Mouse (Mus musculus): ENCODE results near the gene Avl9.

The Avl9 gene

DNA sequence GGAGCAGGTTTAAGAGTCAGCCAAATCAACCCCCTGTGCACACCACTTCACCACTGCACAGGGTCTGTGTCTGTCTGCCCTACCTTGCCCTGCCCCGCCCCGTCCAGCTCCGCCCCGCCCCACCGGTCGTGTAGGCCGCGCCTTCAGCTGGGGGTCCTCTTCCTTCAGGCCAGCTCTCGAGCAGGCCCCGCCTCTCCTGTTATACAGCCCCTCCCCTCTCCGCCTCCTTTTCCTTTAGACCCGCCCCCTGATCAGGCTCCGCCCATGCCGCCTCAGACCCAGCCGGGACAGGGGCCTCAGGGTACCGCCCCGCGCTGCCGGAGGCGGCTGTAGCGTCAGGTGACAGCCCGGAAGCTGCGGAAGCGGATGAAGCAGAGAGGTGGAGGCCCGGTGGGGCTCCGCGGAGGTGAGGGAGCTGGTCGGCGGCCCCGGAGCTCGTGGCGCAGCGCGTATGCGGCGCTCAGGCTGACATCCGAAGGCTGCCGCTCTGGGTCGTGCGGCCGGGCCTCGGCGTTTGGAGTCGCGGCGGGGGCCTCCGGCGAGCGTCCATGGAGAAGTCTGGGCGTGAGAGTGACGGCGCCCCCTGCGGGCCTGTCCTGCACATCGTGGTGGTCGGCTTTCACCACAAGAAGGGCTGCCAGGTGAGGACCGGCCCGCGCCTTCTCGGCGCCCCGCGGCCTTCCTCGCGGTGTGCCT, at the start of gene Avl9:
Gene Avl9, plus strand, starts transcription at position 326 of the 696 bp plus-strand sequence.
- DNase-seq, result peak; percentile 99

DNA sequence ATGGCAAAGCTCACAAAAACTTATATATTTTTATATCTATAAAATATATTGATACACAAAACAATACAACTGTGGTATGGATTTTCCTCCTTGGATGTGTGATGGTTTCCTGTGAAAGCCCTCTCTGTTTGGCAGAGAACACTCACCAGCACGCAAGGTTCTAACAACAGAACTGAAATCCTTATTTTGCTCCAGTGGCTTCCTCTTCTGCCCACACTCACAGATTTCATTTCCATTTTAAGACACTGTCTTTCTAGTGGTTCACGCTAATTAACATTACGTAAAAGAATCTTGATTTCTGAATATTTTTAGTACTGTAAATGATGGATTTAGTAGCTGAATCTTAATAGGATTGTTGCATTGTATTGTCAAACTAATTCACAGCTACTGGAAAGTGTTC, 26.5 kb upstream of the Avl9 start:
- DNase-seq, result no peak

DNA sequence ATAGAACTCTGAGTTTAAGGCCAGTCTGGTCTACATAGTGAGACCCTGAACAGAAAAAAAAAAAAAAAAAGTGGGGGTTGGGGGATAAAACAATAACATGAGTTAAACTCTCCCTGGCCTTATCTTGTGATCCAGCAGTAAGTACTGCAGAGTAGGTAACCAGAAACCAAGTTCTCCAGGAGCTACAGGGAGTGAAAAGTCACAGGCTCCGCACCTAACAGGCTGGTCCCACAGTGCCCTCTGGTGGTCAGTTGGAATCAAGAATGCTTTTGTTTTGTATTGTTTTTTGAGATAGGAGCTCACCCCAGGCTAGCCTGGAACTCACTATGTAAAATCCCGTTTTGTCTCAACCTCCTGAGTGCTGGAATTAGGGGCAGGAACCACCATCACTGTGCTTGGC, 23.5 kb upstream of the Avl9 start:
- DNase-seq, result peak; percentile 82

DNA sequence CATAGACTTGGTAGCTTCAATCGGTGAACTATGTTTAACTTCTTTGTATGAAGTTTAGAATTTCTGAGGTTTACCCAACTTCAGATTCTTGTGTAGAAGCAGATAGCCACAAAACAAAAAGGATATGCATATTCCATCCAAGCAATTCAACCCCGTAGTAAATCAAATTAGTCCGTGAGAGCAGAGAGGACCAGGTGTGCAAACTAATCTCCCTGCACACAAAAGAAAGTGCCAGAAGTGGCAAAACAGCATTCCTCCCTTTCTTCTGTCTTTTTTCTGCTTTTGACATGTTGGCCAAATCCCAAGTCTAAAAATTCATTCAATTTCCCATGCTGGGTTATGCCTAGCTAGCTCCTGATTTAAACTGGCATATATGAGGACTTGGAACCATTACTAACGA, 22.3 kb upstream of the Avl9 start:
- no peak for DNase-seq

DNA sequence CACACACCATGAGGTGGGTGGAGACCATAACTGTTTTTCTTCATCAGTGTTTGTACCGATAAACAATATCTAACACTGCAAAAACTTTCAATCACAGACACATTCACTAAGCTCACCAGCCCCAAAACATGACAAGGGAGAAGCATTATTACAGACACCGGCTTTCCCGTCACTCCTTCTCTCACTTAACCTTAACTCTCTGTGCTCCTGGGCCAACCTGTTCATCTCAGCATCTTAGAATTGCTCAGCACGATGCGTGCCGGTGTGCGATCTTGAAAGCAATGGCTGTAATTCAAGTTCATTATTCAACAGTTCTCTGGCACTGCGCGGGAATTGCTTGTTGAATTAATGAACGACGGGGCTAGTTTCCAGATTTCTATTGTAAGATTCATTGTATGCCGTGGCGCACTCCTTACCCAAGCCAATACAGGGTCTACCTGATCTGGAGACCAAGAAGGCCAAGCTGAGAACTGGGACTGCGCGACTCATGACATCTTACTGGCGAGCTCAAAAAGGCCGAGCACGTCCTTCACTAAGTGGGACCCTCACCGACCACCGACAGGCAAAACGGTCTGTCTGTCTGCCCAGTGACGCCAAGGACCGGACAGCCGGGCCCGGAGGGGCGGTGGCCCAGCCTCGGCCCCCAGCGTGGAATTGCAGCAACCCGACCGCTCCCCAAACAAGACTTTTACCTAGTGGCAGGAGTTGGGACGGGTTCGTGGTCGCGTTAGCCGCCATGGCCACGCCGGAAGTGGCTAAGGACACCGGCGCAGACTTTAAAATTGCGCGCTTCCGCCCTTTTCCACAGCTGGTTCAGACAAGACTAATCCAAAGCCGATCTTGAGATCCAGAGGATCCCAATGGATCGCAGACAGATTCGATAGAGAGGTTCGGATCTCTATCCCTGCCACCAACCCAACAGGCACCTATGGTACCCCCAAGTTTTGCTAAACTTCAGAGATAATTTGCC, 10.5 kb upstream of the Avl9 start, which contains the start of gene Lsm5:
Gene Lsm5, minus strand, starts transcription at position 780 of the 970 bp plus-strand sequence.
- DNase-seq, result peak; percentile 91

DNA sequence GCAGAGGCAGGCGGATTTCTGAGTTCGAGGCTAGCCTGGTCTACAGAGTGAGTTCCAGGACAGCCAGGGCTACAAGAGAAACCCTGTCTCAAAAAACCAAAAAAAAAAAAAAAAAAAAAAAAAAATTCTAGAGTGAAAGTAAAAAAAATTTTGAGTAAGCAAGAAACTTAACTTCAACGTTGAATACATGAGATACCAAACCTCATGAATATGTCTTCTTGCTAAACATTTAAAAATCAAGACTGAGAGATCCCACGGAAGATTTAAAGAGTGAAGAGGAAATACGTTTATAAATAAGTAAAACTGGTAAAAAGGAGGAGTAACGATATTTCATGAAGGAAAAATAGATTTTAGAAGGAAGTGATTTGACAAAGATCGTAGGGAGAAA, 519 bp upstream of the Avl9 start:
- no peak for DNase-seq

DNA sequence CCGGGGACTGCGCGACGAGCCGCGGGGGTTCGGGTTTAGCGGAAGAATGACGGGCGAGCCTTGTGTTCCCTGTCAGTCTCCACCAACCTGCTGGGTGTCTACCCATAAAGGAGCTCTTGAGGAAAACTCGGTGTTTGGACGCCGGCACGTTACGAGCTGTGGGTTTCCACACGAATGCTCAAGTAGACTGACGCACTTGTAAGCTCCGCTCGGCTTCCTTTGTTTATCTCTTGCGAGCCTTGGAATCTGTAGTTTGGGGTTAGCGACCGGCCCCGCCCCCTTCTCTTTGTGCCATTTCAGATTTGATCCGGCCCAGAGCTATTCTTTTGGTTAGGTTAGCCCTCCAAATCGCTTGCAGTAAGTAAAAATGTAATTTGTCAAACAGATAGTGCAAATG, 569 bp downstream of the Avl9 start:
- peak; percentile 64 for DNase-seq

DNA sequence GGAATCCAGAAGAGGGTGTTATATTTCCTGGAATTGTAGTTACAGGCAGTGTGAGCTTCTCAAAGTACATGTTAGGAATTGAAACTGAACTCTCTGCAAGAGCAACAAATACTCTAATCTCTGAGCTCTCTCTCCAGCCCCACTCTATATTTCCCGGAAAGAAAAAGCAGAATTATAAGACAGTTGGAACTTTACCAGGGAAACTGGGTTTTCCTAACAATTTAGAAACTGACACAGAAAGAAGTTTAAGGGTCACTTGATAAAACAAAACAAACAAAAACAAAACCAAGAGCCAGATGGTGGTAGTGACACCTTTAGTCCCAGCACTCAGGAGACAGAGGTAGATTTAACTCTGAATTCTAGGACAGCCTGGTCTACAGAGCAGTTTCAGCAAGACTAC, 4.4 kb downstream of the Avl9 start:
- DNase-seq, result no peak

DNA sequence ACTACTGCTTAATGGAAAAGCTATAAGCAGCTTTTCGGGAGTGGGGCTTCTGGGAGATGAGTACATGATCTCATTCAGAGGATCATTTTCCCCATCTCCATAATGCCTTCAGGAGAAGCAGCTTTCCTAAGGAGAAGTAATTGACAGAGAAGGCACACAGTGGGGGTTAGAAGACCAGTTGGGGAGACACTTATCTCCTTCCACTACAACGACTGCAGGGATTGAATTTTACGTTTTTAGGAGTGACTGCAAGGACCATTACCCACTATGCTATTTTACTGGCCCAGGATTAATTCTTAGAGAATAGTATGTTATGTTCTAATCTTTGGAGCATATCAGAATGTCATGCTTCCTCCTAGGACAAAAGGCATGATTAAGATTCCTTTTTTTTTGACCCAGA, 6.2 kb downstream of the Avl9 start:
- DNase-seq, result no peak

DNA sequence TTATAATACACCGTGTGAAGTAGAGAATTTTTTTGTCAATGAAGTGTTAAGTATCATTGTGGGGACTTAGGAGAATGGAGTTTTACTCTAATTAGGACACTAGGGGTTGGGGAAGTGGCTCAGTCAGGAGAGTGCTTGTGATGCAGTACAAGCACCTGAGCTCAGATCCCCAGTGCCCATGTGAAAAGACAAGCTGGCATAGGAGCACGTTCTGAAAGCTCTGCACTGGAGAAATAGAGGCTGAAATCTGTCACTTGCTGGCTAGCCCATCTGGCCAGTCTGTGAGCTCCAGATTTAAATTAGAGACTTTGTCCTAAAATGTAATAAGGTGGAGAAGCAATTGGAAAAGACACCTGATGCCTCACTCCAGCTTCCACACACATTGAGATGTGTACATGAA, 17.8 kb downstream of the Avl9 start:
- DNase-seq, result no peak

DNA sequence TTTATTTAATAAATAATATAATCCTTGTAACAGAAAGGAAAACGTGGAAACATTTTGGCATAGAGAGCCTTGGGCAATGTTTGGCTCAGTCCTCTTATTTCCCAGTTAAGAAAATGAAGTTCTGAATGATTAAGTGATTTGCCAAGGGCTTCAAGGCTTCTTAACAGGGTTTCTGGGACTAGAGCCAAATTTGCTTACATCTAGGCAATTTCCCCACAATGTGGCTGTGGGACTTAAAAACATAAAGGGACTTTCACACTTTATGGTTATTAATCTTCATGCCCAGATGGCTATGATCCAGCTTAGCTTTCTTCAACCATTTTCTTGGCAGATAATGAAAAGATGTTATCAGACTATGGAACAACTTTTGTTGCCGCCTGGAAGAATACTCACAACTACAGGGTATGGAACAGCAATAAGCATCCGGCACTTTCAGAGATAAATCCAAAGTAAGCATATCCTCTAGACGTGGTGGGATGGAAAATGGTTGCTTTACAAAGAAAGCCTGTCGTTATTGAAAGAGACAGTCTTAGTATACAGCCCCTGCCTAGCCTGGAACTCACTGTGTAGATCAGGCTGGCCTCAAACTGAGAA, 31.3 kb downstream of the Avl9 start:
- peak; percentile 13 for DNase-seq

DNA sequence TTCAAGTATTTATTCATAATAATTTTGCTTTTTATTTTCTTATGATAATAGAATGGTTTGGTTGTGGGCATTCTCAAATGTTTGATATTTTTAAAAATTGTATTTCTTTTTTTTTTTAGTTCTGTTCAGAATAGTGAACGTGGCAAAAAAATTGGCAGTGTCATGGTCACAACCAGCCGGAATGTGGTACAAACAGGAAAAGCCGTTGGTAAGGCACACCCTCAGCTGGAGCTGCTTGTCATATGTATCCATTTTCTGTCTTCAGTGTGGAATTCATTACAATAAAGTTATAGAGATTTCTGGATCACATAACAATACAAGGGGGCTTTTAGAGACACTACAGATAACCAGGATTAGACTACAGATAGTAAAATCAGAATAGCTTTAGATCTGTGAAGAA, 39.0 kb downstream of the Avl9 start:
- no peak for DNase-seq

DNA sequence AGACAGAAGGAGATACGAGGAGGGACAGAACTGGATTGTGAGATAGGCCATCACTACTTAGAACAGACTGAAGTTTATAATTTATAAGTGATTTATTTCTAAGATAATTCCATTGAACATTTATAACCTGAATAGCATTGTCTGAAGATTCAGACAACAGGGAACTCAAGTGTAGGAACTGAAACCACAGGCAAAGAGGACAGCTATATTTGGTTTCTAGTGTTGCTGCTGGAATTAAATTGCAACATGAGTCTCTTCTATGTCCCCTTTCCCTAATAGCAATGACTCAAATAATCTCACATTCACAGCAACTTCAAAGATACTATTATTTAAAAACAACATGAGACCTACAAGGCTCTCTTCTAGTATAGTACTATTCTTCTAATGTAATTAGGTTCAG, 41.4 kb downstream of the Avl9 start:
- DNase-seq, result no peak

DNA sequence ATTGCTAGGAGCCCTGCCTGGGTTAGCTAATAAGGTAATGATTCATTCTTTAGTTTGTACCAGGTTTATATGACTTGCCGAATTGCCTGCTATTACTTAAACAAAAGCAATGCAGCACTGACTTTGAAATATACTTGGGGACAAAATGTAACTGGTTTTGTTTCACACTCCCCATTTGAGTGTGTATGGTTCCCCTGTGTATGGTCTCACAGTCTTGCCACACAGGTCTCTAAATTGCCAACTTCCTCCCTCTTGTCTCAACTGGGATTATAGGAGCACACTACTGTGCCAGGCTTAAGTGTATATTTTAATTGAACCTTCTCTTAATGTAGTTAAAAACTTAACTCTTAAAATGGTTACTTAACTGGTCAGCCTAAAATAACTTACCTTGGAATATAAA, 44.6 kb downstream of the Avl9 start:
- no peak for DNase-seq

DNA sequence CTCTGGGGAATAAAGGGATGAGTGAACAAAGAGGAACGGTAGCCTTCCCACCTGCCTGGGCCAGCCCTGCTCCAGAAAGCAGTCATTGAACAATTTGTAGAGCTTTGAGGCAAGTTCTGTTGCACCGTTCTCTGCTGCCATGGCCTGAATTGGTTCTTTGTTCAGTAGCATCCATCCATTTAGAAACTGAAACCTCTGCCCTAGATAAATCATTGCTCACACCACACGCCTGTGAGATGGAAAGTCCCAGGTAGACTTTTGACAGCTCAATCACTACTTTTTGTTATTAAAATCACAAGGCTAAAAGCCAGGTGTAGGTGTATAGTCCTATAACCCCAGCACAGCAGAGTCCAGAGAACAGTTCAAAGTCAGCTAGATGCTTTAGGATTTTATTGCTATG, 50.6 kb downstream of the Avl9 start:
- DNase-seq, result no peak

DNA sequence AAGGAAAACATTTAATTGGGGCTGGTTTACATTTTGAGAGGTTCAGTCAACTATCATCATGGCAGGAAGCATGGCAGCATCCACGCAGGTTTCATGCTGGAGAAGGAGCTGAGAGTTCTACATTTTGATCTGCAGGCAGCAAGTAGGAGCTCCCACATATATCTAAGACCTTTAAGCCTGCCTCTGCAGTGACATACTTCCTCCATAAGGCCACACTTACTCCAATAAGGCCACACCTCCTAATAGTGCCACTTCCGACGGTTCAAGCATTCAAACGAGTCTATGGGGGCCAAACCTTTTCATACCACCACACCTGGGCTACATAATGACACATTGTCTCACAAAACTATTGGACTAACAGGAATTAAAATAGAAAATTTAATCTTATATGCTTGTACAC, 51.0 kb downstream of the Avl9 start:
- no peak for DNase-seq

DNA sequence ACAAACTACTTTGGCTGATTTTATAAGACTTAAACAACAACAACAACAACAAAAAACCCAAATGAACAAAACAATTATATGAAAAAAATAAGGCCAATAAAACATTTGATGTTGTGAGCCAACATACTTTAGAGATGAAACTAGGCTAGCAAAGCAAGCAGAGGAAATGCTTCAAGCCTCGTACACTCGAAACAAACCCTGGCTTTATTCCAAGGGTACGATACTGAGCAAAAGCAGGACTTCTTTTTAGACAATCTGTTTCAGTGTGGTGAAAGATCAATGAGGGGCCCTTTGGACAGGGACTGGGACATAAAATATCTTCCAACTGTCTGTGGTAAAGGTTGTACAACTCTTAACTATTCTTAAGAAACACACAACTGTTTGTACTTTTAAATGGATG, 61.1 kb downstream of the Avl9 start:
- peak; percentile 16 for DNase-seq

DNA sequence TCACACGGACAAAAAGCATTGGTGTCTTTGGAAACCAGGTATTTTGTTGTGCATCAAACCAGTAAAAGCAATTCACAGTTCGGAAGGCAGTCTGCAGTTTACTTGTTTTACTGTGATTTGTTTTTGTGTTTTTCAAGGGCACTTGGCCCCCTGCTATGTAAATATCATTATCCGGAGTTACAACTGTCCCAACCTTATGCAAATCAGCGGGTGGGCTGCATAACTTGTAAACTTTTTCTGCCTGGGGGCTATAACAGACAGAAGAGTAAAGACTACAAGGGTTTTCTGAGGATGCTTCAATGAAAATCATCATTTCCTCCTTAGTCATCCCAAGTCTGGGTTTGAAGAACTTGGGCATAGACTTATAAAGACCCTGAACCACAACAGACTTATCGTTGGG, 64.9 kb downstream of the Avl9 start:
- no peak for DNase-seq

DNA sequence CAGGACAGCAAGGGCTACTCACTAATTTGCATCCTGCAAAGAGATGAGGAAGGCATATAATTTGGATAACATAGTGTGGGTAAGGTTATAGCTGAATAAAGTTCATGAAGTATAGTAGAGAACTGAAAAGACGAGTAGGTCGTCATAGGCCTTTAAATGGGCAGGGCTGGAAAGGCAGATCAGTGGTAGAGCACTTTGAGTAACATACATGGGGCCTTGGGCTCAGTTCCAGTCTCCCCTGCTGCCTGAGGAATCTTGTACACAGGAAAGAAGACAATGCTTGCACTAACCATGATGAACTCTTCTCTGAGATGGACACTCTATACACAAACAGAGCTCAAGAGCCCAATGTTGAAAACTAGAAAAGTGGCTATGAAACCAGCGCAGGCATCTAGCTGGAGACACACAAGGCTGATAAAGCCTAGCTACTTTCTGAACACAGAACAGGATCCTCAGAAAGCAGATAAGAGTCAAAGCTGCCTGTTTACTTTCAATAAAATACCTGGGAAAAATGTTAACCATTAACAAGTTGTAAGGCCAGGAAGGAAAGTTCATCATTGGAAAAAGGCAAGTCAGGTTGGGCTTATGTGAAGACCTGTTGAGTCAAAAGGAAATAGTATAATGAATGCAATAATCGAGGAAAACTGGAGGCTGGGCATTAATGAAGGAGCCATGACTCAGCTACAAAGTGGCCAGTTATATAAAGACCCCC, 69.0 kb downstream of the Avl9 start:
- no peak for DNase-seq

DNA sequence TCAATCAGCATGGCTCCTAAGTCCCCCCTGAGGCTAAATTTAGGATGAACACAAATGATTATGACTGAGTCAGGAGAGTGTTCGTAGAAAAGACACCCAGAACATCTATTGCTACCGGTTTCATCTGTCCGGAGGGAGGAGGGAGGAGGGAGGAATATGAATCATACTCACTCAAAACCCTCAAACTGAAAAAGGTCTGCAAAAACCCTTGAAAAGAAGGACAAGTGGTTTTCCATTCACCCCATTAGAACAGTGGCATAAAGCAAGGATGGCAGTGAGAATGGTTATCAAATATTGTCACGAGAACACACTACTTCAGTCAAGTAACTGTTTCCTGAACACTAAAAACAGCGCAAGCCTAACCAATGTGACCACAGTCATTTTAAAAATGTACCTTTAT, 70.4 kb downstream of the Avl9 start:
- DNase-seq, result no peak

DNA sequence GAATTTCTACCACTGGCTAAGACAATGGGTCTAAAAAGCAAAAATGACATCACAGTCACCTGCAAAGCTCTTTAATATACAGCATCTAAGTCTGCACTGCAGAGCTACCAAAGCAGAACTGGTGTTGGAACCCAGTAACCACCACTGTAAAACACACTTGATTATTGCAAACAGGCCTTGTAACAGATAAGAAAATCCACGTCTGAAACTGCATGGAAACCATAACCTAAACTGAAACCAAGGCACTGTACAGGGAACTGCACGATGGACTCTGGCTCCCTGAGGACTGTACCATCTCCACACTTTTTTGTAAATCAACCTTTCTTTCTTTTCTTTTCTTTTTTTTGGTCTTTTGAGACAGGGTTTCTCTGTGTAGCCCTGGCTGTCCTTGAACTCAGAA, 73.0 kb downstream of the Avl9 start:
- no peak for DNase-seq

DNA sequence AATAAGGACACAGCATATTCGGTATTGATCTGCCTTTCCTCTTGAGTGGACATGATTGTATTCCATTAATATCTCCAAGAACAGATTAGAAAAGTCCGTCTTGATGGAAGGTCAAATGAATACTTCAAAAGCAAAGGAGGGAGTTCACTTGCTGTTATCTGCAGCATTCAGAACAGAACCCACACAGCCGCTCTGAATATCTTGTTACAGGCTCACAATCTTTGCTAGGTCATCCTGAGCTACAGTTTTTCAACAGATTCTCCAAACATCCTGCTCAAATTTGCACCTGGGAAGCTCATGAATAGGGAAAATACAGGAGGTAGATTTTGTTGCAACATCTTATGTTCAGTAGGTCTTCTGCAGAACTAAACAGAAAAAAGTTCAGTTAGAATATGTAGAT, 74.6 kb downstream of the Avl9 start:
- no peak for DNase-seq

DNA sequence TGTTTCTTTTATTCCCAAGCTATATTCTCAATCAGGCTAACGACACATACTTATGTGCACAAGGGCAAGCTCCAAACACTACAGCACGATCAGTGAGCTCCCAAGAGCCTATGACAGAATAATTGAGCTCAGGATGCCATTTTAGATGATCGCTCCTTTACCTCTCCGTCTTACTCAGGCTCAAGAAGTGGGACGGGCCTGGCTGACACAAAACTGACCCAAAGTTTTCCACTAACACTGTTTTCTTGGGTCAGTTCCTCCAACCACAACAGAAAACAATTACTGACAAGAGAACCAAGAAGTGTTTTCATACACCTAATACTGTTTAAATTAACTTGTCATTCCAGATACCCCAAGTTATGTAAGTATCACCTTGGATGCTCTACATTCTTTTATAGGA, 80.1 kb downstream of the Avl9 start:
- no peak for DNase-seq

Data from lung, postnatal 10 days (tissue).